Mouse (Mus musculus): ENCODE measurements around the gene Clic6. TPM values are rescaled to one million over a fixed set of nuclear protein-coding genes. Genes with fewer than 3 reads are reported as not detected.

Clic6 gene
- not detected for total RNA-seq (2023)

GRCm38 (mm10) chr16:92485436-92485835 lies at the start of gene Clic6:
TSS of gene Clic6 (plus strand) at chr16:92485736.

GRCm38 (mm10) chr16:92470706-92471105 lies 14.8 kb upstream of the Clic6 start, which contains the start of gene Rcan1:
TSS of gene Rcan1 (minus strand) at chr16:92470867.

Other genes starting within 250 kb of the Clic6 start
- gene Kcne2, start 193.3 kb upstream of the Clic6 start, total RNA-seq (2023), result not detected
- gene Smim11, start 184.4 kb upstream of the Clic6 start, total RNA-seq (2023), result 10 to 100 TPM; 18.8 to 23.4 TPM
- gene Fam243, start 164.3 kb upstream of the Clic6 start, total RNA-seq (2023), result not detected
- gene Kcne1, start 126.3 kb upstream of the Clic6 start, total RNA-seq (2023), result not detected
- gene Rcan1, start 14.9 kb upstream of the Clic6 start, total RNA-seq (2023), result 1 to 10 TPM; 6.8 to 6.9 TPM

Measured in neutrophil, adult 59 days (primary cell).